Mouse (Mus musculus) lung, embryonic 14.5 days (tissue): ENCODE results near the gene Grk6. TPM values are rescaled to one million over a fixed set of nuclear protein-coding genes. Genes with fewer than 3 reads are reported as not detected.
A peak's percentile ranks its signal among the peaks of the same experiment; 100 is the strongest.

Experiments used
- ATAC-seq: fragments of 200-750 bp; cut with Nextera tagmentation; 2 replicates; pipeline ENCODE4 v1.8.0; 2017; ENCODE audit warnings: mild to moderate bottlenecking, moderate TSS enrichment, moderate library complexity; ENCODE audit not compliant: insufficient read depth
- DNase-seq: peaks from one replicate; pipeline ENCODE4 v3.0.0-alpha.2; 2015
- H3K27ac ChIP-seq: fragments of 300-500 bp; sonication (generic); 2 replicates; pipeline ENCODE4 v1.5.1; 2014; ENCODE audit warnings: low read depth, mild to moderate bottlenecking, moderate library complexity
- H3K27me3 ChIP-seq: fragments of 300-500 bp; sonication (generic); 2 replicates; pipeline ENCODE4 v1.6.1; 2014; ENCODE audit warnings: low read length, control low read depth; ENCODE audit not compliant: insufficient read depth
- H3K36me3 ChIP-seq: fragments of 300-500 bp; sonication (generic); 2 replicates; pipeline ENCODE4 v1.6.1; 2014; ENCODE audit warnings: control low read depth; ENCODE audit not compliant: insufficient read depth
- H3K4me1 ChIP-seq: fragments of 300-500 bp; sonication (generic); 2 replicates; pipeline ENCODE4 v1.6.1; 2014; ENCODE audit warnings: antibody characterized with exemption, control low read depth; ENCODE audit not compliant: insufficient read depth
- H3K4me2 ChIP-seq: fragments of 300-500 bp; sonication (generic); 2 replicates; pipeline ENCODE4 v1.6.1; 2014; ENCODE audit warnings: mild to moderate bottlenecking
- H3K4me3 ChIP-seq: fragments of 300-500 bp; sonication (generic); 2 replicates; pipeline ENCODE4 v1.5.1; 2014; ENCODE audit warnings: low read depth, low read length
- H3K9ac ChIP-seq: fragments of 300-500 bp; sonication (generic); 2 replicates; pipeline ENCODE4 v1.6.1; 2014
- H3K9me3 ChIP-seq: fragments of 300-500 bp; sonication (generic); 2 replicates; pipeline ENCODE4 v1.6.1; 2016; ENCODE audit warnings: low read depth, low read length, control low read depth
- CTCF ChIP-seq: IDR thresholded peaks from 2 replicates; pipeline ENCODE4 v1.5.1; 2016; ENCODE audit warnings: antibody characterized with exemption, low read depth
- WGBS: fragments of 180-500 bp; shearing (Covaris S2); extraction: QIAGEN DNeasy Blood & Tissue Kit; methylation state at CpG from one replicate; pipeline ENCODE4 v1.1.7; 2014; 5-methylcytosine and 5-hydroxymethylcytosine counted together
- microRNA-seq: library from miRNA; unstranded; fragments of <30 nt; microRNA quantifications from one replicate; pipeline ENCODE4, GENCODE M21; 2016; ENCODE audit warnings: borderline number of aligned reads
- polyA plus RNA-seq: library from polyadenylated mRNA; unstranded; fragments of >200 nt; fragmentation: Nextera tagmentation; extraction: Ambion mirVana; gene quantifications from 2 replicates; pipeline ENCODE4 v1.2.1, GENCODE M21; 2014

Grk6 gene
- polyA plus RNA-seq, 1 experiment from 2014 or later: 71.0 TPM

GRCm38 (mm10) chr13:55505810-55506209 lies 60.9 kb downstream of the Grk6 start:
- DNase-seq (no peak), ATAC-seq (no peak)
- Histone ChIP-seq H3K36me3 (peaks cover 92% of the 10 kb centered on the region), H3K9me3 (no peaks in the 10 kb centered on the region), H3K4me3 (no peak overlapping the region), H3K27ac (no peak overlapping the region), H3K9ac (no peak overlapping the region), H3K4me2 (no peak overlapping the region), H3K4me1 (peaks cover 7% of the 10 kb centered on the region), H3K27me3 (no peaks in the 10 kb centered on the region)
- 87% methylated on average over 9 of the region's 9 CpGs for WGBS
- no peak for TF ChIP-seq CTCF

GRCm38 (mm10) chr13:55506697-55507096 lies 61.8 kb downstream of the Grk6 start:
- WGBS: 90% methylated on average over 10 of the region's 10 CpGs
- no peak for ATAC-seq
- Histone ChIP-seq H3K4me2 (no peak overlapping the region), H3K36me3 (peaks cover 88% of the 10 kb centered on the region), H3K9me3 (no peaks in the 10 kb centered on the region), H3K9ac (no peak overlapping the region), H3K4me3 (no peak overlapping the region), H3K4me1 (peaks cover 15% of the 10 kb centered on the region), H3K27ac (no peak overlapping the region), H3K27me3 (no peaks in the 10 kb centered on the region)
- no peak for TF ChIP-seq CTCF
- no peak for DNase-seq

GRCm38 (mm10) chr13:55507877-55508276 lies 63.0 kb downstream of the Grk6 start:
- ATAC-seq (no peak), DNase-seq (no peak)
- Histone ChIP-seq H3K27ac (no peak overlapping the region), H3K4me1 (peaks cover 21% of the 10 kb centered on the region), H3K9ac (no peak overlapping the region), H3K36me3 (peaks cover 81% of the 10 kb centered on the region), H3K9me3 (no peaks in the 10 kb centered on the region), H3K4me2 (no peak overlapping the region), H3K4me3 (no peak overlapping the region), H3K27me3 (no peaks in the 10 kb centered on the region)
- 61% methylated on average over 11 of the region's 11 CpGs for WGBS
- TF ChIP-seq CTCF: peak; percentile 44

- no peak overlapping the region; the same call in 1 of the 2 replicates for H3K9ac ChIP-seq
- no peak overlapping the region for H3K4me3 ChIP-seq
- H3K27me3 ChIP-seq: no peaks in the 10 kb centered on the region
- ATAC-seq (no peak), DNase-seq (no peak)
- no peak overlapping the region for H3K27ac ChIP-seq
- H3K4me1 ChIP-seq: peaks cover 21% of the 10 kb centered on the region
- H3K9me3 ChIP-seq: no peaks in the 10 kb centered on the region
- H3K36me3 ChIP-seq: peaks cover 75% of the 10 kb centered on the region
- H3K4me2 ChIP-seq: no peak overlapping the region
- 96% methylated on average over 10 of the region's 10 CpGs for WGBS
- TF ChIP-seq CTCF: no peak
Measured at GRCm38 (mm10) chr13:55508531-55508930, 63.7 kb downstream of the Grk6 start.

GRCm38 (mm10) chr13:55510332-55510667 lies 65.4 kb downstream of the Grk6 start:
- Histone ChIP-seq H3K4me3 (peak overlapping the region; percentile 77), H3K4me1 (peaks cover 21% of the 10 kb centered on the region), H3K27ac (peak overlapping the region; percentile 88), H3K36me3 (peaks cover 58% of the 10 kb centered on the region), H3K27me3 (no peaks in the 10 kb centered on the region), H3K9me3 (no peaks in the 10 kb centered on the region), H3K9ac (no peak overlapping the region), H3K4me2 (peak overlapping the region; percentile 91)
- TF ChIP-seq CTCF: no peak
- DNase-seq: no peak
- WGBS: 27% methylated on average over 3 of the region's 3 CpGs
- peak; percentile 11; the same call in 1 of the 2 replicates for ATAC-seq

Small RNA genes lying within 50 kb of the gene (microRNA-seq; reads per million reads assigned to microRNA genes)
- gene Mir6943 (not detected), gene Mir6944 (18.5 reads per million, percentile 31 among the genes with 10 or more reads in this experiment), gene Mir6945 (1.2 reads per million)

Other genes with a start within 250 kb of the Grk6 start
- gene Nsd1, start 235.3 kb upstream of the Grk6 start, polyA plus RNA-seq: 70.0 and 80.7 TPM in 2 replicates
- 546 and 576 TPM in 2 replicates for gene Prelid1, start 124.6 kb upstream of the Grk6 start, polyA plus RNA-seq
- gene Rab24, start 123.1 kb upstream of the Grk6 start, polyA plus RNA-seq: 74.1 and 80.9 TPM in 2 replicates
- gene Mxd3, start 115.2 kb upstream of the Grk6 start, polyA plus RNA-seq: 45.6 and 46.2 TPM in 2 replicates
- gene Lman2, start 82.3 kb upstream of the Grk6 start, polyA plus RNA-seq: 105 and 106 TPM in 2 replicates
- gene Rgs14, start 75.3 kb upstream of the Grk6 start, polyA plus RNA-seq: 0.69 and 1.0 TPM in 2 replicates
- not detected in 2 replicates for gene Slc34a1, start 46.9 kb upstream of the Grk6 start, polyA plus RNA-seq
- not detected in 2 replicates for gene Pfn3, start 29.8 kb upstream of the Grk6 start, polyA plus RNA-seq
- not detected in 2 replicates for gene F12, start 18.3 kb upstream of the Grk6 start, polyA plus RNA-seq
- 0.46 and 0.53 TPM in 2 replicates for gene Prr7, start 19.2 kb downstream of the Grk6 start, polyA plus RNA-seq
- gene Dbn1, start 43.0 kb downstream of the Grk6 start, polyA plus RNA-seq: 135 and 153 TPM in 2 replicates
- 185 and 199 TPM in 2 replicates for gene Pdlim7, start 68.6 kb downstream of the Grk6 start, polyA plus RNA-seq
- gene Dok3, start 84.2 kb downstream of the Grk6 start, polyA plus RNA-seq: 2.0 and 2.6 TPM in 2 replicates
- gene Ddx41, start 91.6 kb downstream of the Grk6 start, polyA plus RNA-seq: 74.8 and 75.5 TPM in 2 replicates
- 33.4 and 38.4 TPM in 2 replicates for gene Fam193b, start 126.0 kb downstream of the Grk6 start, polyA plus RNA-seq
- gene Tmed9, start 128.7 kb downstream of the Grk6 start, polyA plus RNA-seq: 69.7 and 76.5 TPM in 2 replicates
- gene B4galt7, start 154.8 kb downstream of the Grk6 start, polyA plus RNA-seq: 16.3 and 22.1 TPM in 2 replicates
- 54.9 and 55.8 TPM in 2 replicates for gene Caml, start 177.9 kb downstream of the Grk6 start, polyA plus RNA-seq
- gene Ddx46, start 190.0 kb downstream of the Grk6 start, polyA plus RNA-seq: 38.5 and 43.7 TPM in 2 replicates
- 79.7 and 84.8 TPM in 2 replicates for gene B230219D22Rik, start 248.1 kb downstream of the Grk6 start, polyA plus RNA-seq